Mouse (Mus musculus): Measurements from ENCODE around the gene Golph3l.

DNA sequence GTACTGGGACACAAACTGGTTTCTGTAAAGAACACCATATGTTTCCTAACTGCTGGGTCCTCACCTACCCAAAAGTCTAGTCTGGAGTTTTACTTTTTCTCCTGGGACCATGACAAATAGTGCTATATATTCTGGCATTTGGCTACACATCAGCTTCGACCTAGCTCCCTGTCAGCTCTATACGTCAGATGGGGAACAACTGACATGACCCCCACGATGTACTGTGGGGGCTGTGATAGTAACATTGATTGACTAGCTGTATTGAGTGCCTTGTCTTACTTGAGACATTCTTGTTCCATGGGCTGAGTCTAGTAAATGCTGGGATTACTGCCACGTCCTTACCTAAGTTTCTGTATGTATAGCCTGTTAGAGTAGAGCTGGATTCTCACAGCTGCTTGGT is 78.8 kb downstream of the Golph3l start:
- TF ChIP-seq USF1 (IDR thresholded peaks at IDR 0.05; ENCODE audit: low read depth) = no peak
- no peak for TF ChIP-seq MYOD1 (IDR thresholded peaks at IDR 0.05; ENCODE audit: control insufficient read depth, insufficient read length, low read depth)
- no peak for TF ChIP-seq CTCF (IDR thresholded peaks at IDR 0.05; ENCODE audit: control insufficient read depth, insufficient read depth, insufficient read length)
- no peak for TF ChIP-seq MAX (IDR thresholded peaks at IDR 0.05)
- TF ChIP-seq CEBPB (IDR thresholded peaks at IDR 0.05; ENCODE audit: low read depth) = no peak

Measured in C2C12 (cell line).